Mouse (Mus musculus) A20 (cell line): ENCODE measurements around the gene Calr3.
A peak's percentile ranks its signal among the peaks of the same experiment; 100 is the strongest.

Experiments
- DNase-seq: peaks from one replicate; pipeline ENCODE4 v3.0.0-alpha.2; 2011; ENCODE audit warnings: low read depth, low spot score

Gene Calr3

DNA sequence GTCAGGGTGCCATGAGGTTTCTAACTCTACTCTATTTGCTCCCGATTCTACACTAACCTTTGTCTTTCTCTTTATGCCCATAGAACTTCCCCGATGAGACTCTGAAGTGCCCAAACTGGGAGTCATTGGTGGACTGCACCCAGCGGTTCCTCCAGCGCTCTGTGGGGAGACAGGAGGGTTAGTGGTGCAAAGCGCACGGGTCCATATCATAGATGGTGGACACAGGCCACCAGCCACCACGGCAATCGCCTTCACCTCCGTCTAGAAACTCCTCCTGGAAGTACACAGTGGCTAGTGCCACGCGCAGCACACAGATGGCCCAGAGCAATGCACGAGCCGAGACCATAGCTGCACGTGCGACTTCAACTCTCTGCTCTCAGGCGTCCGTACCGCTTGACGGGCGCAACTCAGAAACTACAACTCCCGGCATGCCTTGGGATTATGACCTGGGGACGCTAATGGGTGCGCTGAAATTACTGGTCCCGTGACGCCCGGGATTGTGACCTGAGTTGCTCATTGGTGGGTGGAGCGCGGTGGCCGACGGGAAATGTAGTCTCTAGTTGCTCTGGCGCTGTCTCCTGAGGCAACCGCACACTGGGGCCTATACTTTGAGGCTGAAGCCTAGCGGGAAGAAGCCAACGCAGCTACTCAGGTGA lies at the start of gene Calr3, which contains the start of gene 1700030K09Rik:
Calr3 (minus strand) TSS at position 533 of the 656 bp plus-strand sequence.
1700030K09Rik (plus strand) TSS at position 543 of the 656 bp plus-strand sequence.
- DNase-seq: peak; percentile 97

DNA sequence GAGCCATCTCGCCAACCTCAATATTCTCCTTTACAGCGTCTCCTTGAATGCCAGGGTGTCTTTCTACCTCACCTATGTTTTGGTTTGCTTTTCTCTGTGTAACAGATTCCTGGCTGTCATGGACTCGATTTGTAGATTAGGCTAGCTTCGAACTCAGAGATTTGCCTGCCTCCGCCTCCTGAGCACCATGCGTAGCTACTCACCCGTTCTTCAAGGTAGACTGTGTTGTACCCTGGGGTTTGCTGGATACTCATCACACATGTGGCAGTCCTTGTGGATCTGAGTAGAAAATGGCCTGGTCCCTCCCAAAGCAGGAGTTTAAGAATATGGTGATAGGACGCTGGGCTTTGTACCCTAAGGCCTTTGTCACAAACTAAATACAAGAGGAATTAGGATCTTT lies 49.7 kb upstream of the Calr3 start:
- no peak for DNase-seq

DNA sequence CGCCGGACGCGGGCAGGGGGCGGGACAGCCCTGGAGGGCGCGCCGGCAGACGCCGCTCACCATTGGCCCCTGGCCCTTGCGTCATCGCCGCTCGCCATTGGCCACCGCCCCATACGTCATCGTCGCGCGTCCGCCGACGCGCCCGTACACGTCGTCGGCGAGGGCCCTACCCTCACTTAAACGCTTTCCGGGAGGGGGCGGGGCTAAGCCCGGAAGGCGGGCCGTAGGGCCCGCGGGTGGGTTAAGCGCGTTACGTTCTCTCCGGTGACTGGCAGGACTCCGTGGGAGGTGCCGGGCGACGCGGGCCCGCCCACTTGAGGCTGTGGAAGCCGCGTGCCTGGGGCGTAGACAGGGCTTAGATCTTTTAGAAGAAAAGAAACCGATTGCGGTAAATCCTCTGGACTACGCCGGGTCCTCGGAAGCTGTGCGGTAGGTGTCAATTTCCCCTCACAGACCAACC lies 49.0 kb upstream of the Calr3 start:
- peak; percentile 100 for DNase-seq

DNA sequence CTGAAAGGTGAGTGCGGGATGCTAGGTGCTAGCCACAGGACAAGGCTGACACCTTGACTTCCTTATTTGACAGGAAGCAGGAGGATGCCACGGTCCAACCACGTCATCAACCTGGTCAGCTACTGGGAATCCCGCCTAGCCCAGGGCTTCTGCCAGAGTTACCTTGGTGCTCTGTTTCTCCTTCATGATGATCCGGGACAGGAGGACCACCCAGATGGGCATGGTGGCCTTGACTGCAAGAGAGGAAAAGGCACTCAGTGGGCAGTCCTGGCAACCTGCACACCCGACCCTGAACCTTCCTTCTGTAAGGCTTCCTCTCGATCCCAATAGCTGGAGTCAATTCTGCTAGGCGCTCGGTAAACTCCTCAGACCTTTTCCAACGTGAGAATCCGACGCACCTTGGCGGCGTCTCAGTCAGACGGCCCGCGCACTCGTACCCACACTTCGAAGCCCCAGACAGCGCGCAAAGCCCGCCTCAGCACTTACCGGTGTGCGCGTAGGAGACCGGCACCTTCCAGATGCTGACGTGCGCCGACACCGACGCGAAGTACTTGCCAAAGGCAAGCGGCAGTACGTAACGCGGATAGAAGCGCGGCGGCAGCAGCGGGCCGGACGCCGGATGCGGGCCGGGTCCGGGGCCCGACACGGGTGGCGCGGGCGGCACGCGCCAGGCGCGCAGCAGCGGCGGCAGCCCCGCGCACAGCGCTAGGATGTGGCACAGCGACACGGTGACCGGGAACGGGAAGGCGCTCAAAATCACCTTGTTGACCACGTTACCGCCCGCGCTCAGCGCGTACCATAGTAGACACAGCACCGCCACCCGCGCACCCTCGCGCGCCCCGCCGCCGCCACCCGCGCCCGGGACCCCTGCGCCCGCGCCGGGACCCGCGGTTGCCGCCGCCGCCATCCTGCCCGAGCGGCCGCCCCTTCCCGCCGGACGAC lies 48.3 kb upstream of the Calr3 start, which contains the start of gene Slc35e1:
Slc35e1 (minus strand) TSS at position 935 of the 942 bp plus-strand sequence.
- DNase-seq: peak; percentile 59

DNA sequence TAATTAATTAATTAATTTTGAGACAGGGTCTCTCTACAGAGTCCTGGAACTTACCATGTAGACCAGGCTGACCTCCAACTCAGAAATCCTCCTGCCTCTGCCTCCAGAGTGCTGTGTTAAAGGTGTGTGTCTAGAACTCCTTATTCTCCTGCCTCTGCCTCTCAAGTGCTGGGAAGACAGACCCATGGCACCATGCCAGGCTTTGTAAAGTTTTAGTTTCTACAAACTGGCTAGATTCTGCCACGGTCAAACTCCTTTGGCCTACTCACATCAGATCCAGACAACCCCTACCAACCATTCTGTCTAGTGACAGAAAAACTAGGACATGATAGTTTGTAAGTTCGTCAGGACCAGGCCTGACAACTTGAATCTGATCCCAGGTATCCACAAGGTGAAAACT lies 47.3 kb upstream of the Calr3 start:
- DNase-seq: no peak

DNA sequence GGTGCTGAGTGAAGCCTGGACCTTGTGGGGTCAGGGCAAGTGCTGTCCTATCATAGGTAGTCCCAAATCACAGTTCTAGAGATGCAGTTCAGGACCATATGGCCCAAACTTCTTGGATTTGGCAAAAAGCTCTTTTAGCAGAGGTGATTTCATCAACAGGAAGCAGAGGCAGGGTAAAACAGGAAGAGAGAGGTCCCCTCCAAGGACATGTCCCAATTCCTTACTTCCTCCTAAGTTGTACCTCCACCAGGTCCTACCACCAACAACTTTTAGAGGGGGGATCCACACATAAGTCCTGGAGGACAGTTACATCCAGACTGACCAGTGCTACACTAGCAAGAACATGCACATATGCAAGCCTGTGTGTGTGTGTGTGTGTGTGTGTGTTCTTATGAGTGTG lies 43.3 kb upstream of the Calr3 start:
- no peak for DNase-seq

DNA sequence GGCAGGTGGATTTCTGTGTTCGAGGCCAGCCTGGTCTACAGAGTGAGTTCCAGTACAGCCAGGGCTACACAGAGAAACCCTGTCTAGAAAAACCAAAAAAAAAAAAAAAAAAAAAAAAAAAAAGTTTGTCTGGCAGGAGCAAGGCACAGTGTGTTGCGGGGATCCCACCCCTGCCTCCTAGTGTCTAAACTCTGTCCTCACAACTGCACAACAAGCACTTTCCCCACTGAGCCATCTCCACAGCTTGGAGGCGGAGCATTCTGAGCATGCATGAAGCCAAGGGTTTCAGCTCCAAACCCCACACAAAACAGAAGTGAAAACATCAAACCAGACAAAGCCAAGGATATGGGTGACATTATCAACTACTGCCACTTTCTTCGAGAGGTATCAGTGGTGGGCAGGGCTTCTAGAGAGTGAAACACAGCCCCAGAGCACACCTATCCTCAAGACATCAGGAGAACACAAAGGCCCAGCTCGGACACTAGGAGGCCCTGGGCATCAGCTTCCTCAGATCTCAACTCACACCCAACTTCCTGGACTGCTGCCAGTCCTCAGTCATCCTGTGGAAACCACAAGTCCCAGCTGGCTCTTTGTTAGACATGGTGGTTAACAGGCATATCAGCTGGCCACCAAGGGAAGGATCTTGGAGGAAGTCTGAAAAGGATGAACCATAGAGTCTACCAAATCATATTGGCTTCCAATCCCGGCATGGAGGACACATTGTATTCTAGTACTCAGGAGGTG lies 42.0 kb upstream of the Calr3 start:
- DNase-seq: no peak

DNA sequence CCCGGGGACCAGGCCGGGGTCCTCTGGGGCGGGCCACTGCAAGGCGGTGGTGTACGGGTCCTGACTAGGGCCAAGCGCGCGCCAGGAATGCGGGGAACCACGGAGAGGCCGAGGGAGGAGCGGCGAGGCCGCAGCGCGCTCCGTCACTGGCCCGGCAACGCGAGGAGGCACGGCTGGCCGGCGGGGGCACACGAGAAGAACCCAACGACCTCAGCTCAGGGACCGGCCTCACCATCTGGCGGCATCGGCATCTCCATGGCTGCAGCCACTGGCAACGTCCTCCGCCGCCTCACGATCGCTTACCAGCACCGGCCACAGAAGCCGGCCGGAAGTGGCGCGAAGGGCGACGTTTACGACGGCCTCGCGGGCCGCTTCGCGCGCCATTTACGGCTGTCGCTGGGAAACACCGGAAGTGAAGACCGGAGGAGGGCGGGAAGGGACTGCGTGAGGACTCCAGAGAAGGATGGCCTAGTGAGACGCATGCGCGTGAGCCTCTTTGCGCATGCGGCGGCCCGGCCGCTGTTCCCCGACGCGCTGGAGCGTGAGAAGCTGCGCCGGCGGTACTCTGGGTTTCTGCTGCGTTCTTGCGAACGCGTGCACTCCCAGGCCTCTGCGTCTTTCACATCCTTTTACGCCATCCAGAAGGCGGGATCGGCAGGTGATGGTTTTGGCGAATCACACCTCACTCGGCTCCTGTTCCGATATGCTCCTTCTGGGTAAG lies 31.3 kb upstream of the Calr3 start, which contains the start of gene Cherp:
Cherp (minus strand) TSS at position 401 of the 721 bp plus-strand sequence.
- DNase-seq: peak; percentile 99

DNA sequence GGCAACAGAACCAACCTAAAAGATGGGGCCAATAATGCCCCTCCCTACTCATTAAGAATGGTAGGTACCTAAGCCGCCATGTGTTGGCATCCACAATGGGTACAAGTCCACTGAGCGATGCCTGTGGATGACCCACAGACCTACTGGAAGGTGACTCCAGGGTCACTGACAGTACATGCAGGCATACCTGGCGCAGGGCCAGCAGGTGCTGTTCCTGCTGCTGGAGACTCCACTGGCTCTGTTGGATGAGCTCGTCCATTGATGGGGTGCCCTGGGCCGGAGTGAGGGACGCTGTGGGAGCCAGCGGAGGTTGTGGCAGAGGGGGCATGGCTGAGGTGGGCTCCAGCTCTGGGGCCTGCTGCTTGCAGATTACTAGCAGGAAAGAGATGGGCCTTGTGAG lies 27.0 kb upstream of the Calr3 start:
- no peak for DNase-seq

DNA sequence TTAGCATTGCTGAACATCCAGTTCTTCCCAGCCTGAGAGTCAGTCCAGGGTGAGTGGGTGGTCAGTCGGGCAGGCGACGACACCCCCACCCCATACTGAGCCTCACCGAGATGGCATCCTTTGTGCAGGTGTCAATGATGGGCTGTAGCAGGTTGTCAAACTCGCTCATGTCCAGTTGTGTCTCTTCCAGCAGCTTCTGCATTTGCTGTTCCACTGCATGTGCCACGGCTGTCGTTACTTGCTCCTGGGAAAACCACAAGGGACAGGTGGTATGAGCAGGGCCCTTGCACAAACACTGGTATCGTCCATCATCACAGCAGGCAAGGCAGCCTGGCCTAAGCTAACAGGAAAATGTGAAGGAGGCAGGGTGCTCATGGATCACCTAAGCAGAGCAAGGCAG lies 26.3 kb upstream of the Calr3 start:
- no peak for DNase-seq

DNA sequence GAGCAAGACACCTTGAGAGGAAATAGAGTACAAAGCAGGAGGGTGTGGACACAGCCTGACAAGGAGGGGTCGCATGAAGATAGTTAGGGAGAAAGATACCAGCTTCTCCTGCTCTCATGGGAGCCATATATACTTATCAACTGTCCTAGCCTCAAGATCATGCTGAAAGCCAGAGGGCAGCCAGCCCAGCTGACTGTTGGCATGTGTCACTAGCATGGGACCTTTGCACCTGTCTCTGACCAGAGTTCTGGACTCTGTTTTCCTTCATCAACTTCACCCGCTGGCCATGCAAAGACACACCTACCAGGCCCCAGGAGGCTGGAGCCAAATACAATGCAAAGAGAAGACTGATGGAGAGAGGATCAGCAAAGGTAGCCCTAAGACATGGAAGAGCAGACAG lies 25.6 kb upstream of the Calr3 start:
- no peak for DNase-seq

DNA sequence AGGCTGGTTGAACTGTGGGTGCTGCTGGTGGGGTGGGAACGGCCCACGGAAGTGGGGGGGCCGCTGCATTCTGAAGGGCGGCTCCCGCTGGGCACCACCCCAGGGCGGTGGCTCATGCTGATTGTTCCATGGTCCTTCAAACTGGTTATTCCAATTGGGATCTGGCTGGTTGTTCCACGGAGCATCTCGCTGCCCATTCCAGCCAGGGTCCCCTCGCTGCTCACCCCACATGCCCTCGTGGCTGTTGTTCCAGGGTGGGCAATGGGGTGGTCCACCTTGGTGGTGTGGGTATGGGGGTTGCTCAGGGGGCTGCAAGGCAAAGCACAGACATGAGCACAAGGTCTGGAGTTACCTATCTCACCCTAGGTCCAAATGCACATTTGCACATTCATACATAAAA lies 20.5 kb upstream of the Calr3 start:
- no peak for DNase-seq

DNA sequence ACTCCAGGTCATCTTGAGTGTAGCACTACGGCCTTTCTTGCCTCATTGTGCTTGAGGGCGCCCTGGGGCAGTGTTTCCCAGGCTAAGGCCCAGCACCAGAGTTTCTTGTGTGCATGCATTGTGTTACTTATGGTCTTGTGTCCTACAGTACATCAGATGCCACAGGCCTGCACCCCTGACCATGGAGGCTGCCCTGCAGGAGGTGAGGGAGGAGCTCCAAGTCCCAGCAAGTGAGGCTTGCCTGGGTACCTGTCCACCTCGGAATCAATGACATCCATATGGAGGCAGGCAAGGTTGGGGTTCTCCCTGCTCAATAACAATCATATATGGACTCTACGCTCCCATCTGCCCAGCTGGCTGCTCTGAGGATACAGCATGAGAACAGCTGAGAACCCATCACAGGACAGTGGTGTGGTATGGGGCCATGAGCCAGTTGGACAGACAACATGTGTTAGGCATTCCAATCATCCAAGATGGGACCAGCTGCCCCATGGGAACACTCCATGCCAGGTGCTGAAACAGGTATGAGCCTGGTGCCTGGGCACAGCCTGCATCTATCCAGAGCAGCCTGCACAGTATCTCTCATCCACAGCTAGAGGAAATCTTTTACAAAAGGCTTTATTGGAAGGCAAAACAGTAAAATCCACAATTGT lies 16.3 kb upstream of the Calr3 start:
- DNase-seq: no peak

DNA sequence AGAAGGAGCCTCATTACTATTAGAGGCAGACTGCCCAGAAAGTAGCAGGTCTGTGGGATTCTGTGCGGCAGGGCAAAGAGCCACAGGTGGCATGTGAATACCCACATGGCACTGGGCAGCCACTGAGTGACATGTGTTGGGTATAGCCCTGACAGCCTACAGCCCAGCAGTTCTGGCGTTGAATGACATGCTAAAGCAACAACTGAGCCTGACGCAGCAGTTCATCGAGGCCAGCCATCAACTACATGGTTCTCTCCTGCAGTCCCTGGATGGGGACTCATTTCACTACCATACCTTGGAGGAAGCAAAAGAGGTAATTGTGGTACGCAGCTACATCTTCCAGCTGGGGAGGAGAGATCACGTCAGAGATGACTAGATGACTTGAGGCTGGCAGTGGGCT lies 14.8 kb upstream of the Calr3 start:
- DNase-seq: no peak

DNA sequence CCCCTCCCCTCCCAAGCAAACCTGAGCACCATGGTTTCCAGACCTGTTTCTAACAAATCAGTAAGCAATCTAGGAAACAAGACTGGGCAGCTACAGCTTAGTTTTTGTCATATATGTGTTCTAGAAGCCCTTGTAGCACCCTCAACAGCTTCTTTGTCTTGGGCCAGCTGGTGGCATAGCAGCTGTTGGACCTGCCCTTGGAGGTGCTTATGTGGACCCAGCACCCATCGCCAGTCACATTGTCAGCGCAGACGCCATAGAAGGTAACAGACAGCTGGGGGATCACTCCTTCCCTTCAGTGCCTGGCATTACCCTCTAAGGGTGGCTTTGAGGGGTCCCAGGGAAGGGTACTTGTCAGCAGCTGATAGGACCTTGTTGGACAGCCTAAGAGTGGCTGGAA lies 14.1 kb upstream of the Calr3 start:
- no peak for DNase-seq

DNA sequence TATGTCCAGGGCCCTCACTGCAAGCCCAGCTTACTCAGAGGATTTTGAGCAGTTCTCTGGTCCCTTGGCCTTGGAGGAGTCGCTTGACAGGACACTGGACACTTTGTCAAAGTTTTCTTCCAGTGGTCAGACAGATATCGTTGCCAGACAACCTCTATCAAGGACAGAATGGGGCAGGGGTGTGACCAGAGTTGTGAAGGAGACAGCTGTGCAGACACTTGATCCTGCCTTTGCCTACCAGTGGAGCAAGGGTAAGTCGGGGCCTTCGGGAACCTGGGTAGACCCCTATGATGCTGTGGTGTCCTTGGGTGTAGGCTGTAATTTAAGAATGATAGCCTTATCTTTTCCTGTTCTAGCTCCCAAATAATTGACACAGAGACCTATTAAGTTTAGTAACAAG lies 11.6 kb upstream of the Calr3 start:
- no peak for DNase-seq

DNA sequence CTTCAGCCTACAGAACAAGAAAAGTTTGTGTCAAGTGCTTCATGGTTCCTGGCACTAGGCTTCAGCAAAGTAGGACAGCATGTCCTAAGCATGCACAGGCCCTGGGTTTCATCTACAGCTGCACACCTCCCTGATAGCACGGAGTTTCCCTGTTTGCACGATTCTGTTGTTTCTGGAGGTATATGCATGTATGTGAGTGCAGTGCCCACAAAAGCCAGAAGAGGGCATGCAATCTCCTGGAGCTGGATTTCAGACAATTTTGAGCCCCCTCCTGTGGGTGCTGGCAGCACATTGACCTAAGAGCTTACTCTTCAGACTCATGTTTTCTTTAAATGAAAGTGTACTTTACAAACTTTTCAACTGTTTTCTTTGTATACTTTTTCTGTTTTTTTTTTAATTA lies 10.2 kb upstream of the Calr3 start:
- no peak for DNase-seq

DNA sequence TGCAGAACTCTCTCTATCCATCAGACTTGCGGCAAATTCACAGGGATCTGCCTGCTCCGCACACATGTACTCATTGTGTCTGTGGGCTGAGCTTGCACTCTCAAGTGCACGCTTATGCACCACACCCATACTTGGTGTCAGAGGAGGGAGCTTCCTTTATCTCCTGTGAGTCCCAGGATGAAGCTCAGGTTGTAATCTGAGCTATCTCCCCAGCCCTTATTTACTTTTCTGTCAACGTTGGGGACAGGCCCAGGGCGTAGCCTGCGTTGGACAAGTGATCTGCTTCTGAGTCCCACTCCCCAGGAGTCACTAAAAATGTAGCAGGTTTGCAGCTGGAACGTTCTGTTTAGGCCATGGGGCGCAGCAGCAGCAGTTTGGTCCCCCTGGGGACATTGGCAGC lies 7.8 kb upstream of the Calr3 start:
- DNase-seq: no peak

DNA sequence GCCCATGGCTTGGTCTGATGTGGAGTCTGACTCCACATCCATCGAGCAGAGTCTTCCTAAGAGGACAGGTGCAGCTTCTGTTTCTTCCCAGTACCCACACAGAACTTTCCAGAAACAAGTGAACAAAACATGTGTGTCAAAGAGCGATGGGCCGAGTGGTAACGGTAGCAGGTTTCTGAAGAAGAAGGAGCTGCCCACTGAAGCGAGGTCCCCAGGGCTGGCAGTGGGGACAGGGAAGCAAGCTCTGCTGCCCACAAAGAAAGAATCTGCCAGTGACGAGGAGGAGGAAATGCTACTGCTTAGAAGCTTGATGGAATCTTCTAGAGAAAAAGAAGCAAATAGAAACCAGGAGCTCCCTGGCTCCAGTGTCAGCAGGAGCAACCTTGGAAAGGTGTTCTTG lies 1.4 kb upstream of the Calr3 start:
- no peak for DNase-seq

DNA sequence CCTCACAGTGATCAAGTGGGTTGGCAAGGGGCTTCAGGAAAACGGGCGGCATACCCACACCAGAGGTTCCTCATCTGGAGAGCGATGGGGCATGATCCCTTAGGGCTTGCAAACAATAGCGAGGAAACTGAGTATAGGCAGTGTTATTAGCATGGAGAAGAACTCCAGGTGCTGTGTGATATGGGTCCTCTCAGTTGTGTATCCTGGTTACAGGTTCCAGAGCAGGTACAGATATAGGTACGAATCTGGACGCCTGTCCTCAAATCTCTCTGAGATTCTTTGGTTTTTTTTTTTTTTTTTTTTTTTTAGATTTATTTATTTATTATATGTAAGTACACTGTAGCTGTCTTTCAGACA lies 302 bp upstream of the Calr3 start:
- no peak for DNase-seq
